Mouse (Mus musculus) common myeloid progenitor, adult 5-6 weeks (primary cell): ENCODE measurements around the gene Foxi1. TPM values are rescaled to one million over a fixed set of nuclear protein-coding genes. Genes with fewer than 3 reads are reported as not detected.

Experiments used
- ATAC-seq: replicated peaks from 2 replicates; pipeline ENCODE4 v1.8.0; 2016; ENCODE audit warnings: low read depth, mild to moderate bottlenecking, moderate TSS enrichment, inconsistent platforms; ENCODE audit not compliant: poor library complexity, severe bottlenecking
- total RNA-seq: library from RNA; stranded (forward); fragments of 200-1000, 187-1606 nt; gene quantifications from 2 replicates; pipeline ENCODE4 v1.2.3, GENCODE M21; 2017

Foxi1 gene
- total RNA-seq, 1 experiment from 2014 or later = not detected

DNA sequence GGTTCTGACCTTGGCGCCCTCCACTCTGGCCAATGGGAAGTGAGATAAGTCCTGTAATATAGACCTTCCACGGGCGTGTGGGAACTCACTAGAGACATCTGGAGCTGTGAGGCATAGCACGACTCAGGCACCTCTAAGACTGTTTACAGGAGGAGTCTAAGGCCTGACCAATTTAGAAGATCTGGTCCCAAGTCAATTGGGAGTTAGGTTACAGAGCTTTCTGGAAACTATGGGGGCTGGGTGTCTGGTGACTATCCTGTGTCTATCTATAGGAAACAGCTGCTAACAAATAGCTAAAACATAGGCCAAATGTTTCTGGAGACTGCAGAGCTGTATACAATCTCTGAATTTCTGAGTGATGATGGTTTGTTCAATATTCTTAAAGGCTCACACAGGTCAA is 41.5 kb downstream of the Foxi1 start:
- ATAC-seq = no peak

DNA sequence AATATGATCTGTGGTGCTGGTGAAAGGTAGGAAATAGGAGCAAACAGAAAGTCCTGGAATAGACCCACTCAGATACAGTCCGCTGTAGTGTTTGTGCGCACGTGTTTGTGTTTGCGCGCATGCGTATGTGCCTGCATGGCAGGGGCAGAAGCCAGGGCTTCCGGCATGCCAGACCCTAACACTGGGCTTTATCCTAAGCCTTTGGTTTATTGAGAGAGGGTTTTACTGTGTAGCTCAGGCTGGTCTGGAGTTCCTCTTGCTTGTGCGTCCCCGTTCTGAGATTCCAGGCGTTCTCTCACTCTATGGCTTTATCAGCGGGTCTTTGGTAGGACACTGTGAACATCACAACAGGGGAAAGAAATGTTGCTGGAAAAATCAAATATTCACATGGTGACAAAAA is 42.6 kb downstream of the Foxi1 start:
- ATAC-seq = no peak

DNA sequence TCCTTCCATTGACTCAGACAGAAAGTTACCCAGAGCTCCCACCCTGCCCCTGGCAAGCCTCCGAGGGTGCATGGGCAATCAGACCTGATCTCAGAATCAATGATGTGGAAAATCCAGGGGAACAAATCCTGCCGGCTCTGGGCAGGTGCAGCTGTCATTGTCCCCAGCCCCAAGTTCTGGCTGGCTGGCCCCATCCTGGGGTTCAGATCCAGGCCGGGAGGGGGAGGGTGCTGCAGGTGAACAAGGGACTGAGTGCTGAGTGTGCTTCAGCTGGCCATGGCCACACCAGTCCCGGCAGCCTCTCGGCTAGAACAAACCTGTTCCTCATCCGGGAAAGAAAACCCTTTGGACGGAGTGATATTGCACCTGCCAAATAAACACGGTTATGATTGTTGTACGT is 49.0 kb downstream of the Foxi1 start:
- ATAC-seq = no peak

GRCm38 (mm10) chr11:34155235-34155634 is 52.7 kb downstream of the Foxi1 start:
- ATAC-seq = no peak

Other genes with a start within 250 kb of the Foxi1 start
- not detected in 2 replicates for gene Kcnmb1, start 245.1 kb downstream of the Foxi1 start, total RNA-seq
- not detected in 2 replicates for gene Kcnip1, start 214.9 kb downstream of the Foxi1 start, total RNA-seq
- gene Lcp2, start 161.2 kb downstream of the Foxi1 start, total RNA-seq = 19.9 and 32.6 TPM in 2 replicates
- not detected in 2 replicates for gene 4930469K13Rik, start 109.5 kb downstream of the Foxi1 start, total RNA-seq
- gene Fam196b, start 106.7 kb upstream of the Foxi1 start, total RNA-seq = 0.05 and 0.09 TPM in 2 replicates